Mouse (Mus musculus) lung, embryonic 14.5 days (tissue): ENCODE results near the gene Ybx2. TPM values are rescaled to one million over a fixed set of nuclear protein-coding genes. Genes with fewer than 3 reads are reported as not detected.

Source experiments
- ATAC-seq: fragments of 200-750 bp; cut with Nextera tagmentation; 2 replicates; pipeline ENCODE4 v1.8.0; 2017; ENCODE audit warnings: mild to moderate bottlenecking, moderate TSS enrichment, moderate library complexity; ENCODE audit not compliant: insufficient read depth
- DNase-seq: peaks from one replicate; pipeline ENCODE4 v3.0.0-alpha.2; 2015
- H3K27ac ChIP-seq: fragments of 300-500 bp; sonication (generic); 2 replicates; pipeline ENCODE4 v1.5.1; 2014; ENCODE audit warnings: low read depth, mild to moderate bottlenecking, moderate library complexity
- H3K27me3 ChIP-seq: fragments of 300-500 bp; sonication (generic); 2 replicates; pipeline ENCODE4 v1.6.1; 2014; ENCODE audit warnings: low read length, control low read depth; ENCODE audit not compliant: insufficient read depth
- H3K36me3 ChIP-seq: fragments of 300-500 bp; sonication (generic); 2 replicates; pipeline ENCODE4 v1.6.1; 2014; ENCODE audit warnings: control low read depth; ENCODE audit not compliant: insufficient read depth
- H3K4me1 ChIP-seq: fragments of 300-500 bp; sonication (generic); 2 replicates; pipeline ENCODE4 v1.6.1; 2014; ENCODE audit warnings: antibody characterized with exemption, control low read depth; ENCODE audit not compliant: insufficient read depth
- H3K4me2 ChIP-seq: fragments of 300-500 bp; sonication (generic); 2 replicates; pipeline ENCODE4 v1.6.1; 2014; ENCODE audit warnings: mild to moderate bottlenecking
- H3K4me3 ChIP-seq: fragments of 300-500 bp; sonication (generic); 2 replicates; pipeline ENCODE4 v1.5.1; 2014; ENCODE audit warnings: low read depth, low read length
- H3K9ac ChIP-seq: fragments of 300-500 bp; sonication (generic); 2 replicates; pipeline ENCODE4 v1.6.1; 2014
- H3K9me3 ChIP-seq: fragments of 300-500 bp; sonication (generic); 2 replicates; pipeline ENCODE4 v1.6.1; 2016; ENCODE audit warnings: low read depth, low read length, control low read depth
- CTCF ChIP-seq: IDR thresholded peaks from 2 replicates; pipeline ENCODE4 v1.5.1; 2016; ENCODE audit warnings: antibody characterized with exemption, low read depth
- WGBS: fragments of 180-500 bp; shearing (Covaris S2); extraction: QIAGEN DNeasy Blood & Tissue Kit; methylation state at CpG from one replicate; pipeline ENCODE4 v1.1.7; 2014; 5-methylcytosine and 5-hydroxymethylcytosine counted together
- polyA plus RNA-seq: library from polyadenylated mRNA; unstranded; fragments of >200 nt; fragmentation: Nextera tagmentation; extraction: Ambion mirVana; gene quantifications from 2 replicates; pipeline ENCODE4 v1.2.1, GENCODE M21; 2014

The Ybx2 gene
- polyA plus RNA-seq, 1 experiment from 2014 or later = 4.7 TPM

DNA sequence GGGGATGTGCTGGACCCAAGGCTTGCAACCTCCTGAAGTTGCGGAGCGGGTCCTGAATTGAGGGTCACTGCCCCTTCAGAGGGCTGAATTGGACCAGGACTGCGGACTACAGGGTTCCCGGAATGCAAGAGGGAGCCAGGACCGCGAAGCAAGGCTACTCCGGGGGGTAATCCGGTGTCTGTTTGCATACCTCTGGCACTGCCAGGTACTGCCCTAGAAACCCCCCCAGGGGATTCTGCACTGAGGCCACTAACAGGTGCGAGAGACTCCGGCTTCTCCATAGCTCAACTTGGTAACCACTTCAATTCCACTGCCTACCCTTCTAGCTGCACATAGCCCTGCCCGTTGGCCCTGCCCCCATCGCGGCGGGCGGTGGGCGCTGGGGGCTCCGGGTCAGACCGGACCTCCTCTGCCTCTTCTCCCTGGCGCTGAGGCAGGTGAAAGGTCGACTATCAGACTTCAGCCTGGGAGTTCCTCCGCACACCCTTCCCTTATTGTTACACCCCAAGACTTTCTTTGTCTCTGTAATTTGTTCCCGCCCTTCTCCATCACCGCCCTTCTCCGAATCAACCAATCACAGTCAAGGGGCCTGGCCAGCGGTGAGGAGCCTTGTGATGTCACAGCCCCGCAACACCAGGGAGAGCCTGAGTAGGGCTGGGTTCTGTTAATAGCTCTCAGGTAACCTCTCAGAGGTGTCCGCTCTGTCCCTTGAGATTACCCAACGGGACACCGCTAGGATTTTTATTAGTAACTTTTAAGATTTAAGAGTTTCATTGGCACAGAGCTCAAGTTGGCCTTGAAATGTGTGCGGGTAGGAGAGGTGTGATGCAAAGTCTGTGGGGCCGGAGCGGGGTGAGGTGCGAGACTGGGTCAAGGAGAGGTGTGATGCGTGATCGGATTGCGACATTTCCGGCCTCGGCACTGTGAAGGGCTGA, 34.9 kb upstream of the Ybx2 start, which contains the start of the genes 2810408A11Rik and Neurl4:
2810408A11Rik (minus strand) TSS at position 517 of the 935 bp plus-strand sequence.
Neurl4 (plus strand) TSS at position 602 of the 935 bp plus-strand sequence.
- ATAC-seq = peak; percentile 93

DNA sequence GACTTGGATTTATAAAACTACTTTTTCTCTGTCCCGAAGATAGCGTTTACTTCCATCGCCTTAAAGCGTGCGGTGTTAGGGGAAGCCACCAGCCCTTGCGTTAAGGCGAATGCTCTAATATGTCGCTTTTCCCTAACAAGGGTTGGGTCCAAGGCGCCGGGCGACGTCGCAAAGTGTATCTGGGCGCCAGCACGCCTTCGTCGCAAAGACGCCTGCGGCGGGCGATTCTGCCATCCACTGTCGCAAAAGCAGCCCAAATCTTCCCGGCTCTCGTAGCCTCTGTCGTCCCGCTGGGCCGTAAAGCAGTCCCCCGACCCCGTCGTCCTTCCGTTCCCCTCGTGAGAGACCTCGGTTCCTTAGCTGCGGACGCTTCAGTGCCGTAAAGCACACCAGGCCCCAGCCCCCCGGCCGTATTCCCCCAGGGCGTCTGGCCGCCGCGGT, 34.2 kb upstream of the Ybx2 start:
- ATAC-seq = peak; percentile 79

More for the DNA sequence above, 34.9 kb upstream of the Ybx2 start, which contains the start of the genes 2810408A11Rik and Neurl4:
- peaks cover 23% of the 10 kb centered on the region for H3K36me3 ChIP-seq
- peak within 1 kb of the TSS; percentile 89 for H3K9ac ChIP-seq
- H3K27ac ChIP-seq = peak within 1 kb of the TSS; percentile 98
- H3K27me3 ChIP-seq = no peaks in the 10 kb centered on the region
- H3K9me3 ChIP-seq = no peaks in the 10 kb centered on the region
- DNase-seq = peak; percentile 96
- peak within 1 kb of the TSS; percentile 99 for H3K4me2 ChIP-seq
- no peak for TF ChIP-seq CTCF
- H3K4me3 ChIP-seq = peak within 1 kb of the TSS; percentile 84
- under 1% methylated on average over 38 of the region's 38 CpGs for WGBS
- H3K4me1 ChIP-seq = 0 out of 2 replicates have a peak, but pooled peaks cover 5% of the 10 kb centered on the region

DNA sequence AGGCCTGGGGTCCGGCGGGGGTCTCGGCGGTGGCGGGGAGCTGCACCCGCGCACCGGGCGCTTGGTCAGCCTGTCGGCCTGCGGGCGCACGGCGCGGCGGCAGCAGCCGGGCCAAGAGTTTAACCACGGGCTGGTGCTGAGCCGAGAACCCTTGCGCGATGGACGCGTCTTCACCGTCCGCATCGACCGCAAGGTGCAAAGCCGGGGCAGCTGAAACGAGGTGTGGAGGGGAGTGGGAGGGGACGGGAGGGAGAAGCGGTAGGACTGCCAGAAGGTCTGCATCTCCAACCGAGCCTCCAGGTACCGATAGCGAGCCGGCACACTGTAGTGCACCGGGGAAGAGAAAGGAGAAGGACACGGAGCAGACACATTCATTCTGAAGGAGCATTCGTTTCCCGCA, 33.6 kb upstream of the Ybx2 start:
- Histone ChIP-seq H3K36me3 (peaks cover 36% of the 10 kb centered on the region), H3K4me3 (peak overlapping the region; percentile 84), H3K4me1 (0 out of 2 replicates have a peak, but pooled peaks cover 5% of the 10 kb centered on the region), H3K9me3 (no peaks in the 10 kb centered on the region), H3K27me3 (no peaks in the 10 kb centered on the region), H3K4me2 (peak overlapping the region; percentile 99), H3K9ac (peak overlapping the region; percentile 89), H3K27ac (peak overlapping the region; percentile 98)
- DNase-seq (peak; percentile 15), ATAC-seq (no peak)
- under 1% methylated on average over 38 of the region's 39 CpGs for WGBS
- TF ChIP-seq CTCF = no peak

More for the DNA sequence above, 34.2 kb upstream of the Ybx2 start:
- Histone ChIP-seq H3K4me3 (peak overlapping the region; percentile 84), H3K36me3 (peaks cover 30% of the 10 kb centered on the region), H3K27ac (peak overlapping the region; percentile 98), H3K4me2 (peak overlapping the region; percentile 99), H3K9me3 (no peaks in the 10 kb centered on the region), H3K27me3 (no peaks in the 10 kb centered on the region), H3K9ac (peak overlapping the region; percentile 89), H3K4me1 (0 out of 2 replicates have a peak, but pooled peaks cover 5% of the 10 kb centered on the region)
- TF ChIP-seq CTCF = no peak
- DNase-seq = peak; percentile 99
- WGBS = under 1% methylated on average over 42 of the region's 42 CpGs

DNA sequence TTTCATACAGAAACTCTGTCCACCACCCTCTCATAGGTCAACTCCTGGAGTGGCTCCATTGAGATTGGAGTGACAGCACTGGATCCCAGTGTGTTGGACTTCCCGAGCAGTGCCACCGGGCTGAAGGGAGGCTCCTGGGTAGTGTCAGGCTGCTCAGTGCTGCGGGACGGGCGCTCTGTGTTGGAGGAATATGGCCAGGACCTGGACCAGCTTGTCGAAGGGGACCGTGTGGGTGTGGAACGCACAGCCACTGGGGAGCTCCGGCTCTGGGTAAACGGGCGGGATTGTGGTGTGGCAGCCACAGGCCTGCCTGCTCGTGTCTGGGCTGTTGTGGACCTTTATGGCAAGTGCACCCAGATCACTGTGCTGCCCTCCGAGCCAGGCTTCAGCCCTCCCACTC, 32.6 kb upstream of the Ybx2 start:
- 86% methylated on average over 13 of the region's 13 CpGs for WGBS
- peaks cover 46% of the 10 kb centered on the region for H3K36me3 ChIP-seq
- TF ChIP-seq CTCF = no peak

DNA sequence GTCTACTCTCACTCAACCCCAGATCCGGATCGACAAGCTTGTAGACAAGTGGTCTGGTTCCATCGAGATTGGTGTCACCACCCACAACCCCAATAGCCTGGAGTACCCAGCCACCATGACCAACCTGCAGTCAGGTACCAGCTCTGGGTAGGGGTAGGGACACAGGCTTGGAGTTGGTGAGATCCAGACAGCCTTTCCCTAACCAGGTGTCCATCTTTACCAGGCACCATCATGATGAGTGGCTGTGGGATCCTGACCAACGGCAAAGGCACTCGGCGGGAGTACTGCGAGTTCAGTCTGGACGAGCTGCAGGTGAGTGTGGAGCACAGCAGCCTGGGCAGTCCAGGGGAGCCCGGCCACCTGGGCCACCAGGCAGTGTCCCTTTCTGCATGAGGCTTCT, 31.3 kb upstream of the Ybx2 start:
- TF ChIP-seq CTCF = no peak
- no peaks in the 10 kb centered on the region for H3K9me3 ChIP-seq
- WGBS = 91% methylated on average over 9 of the region's 9 CpGs
- H3K4me3 ChIP-seq = no peak overlapping the region
- H3K27me3 ChIP-seq = no peaks in the 10 kb centered on the region
- DNase-seq (no peak), ATAC-seq (no peak)
- H3K36me3 ChIP-seq = peaks cover 59% of the 10 kb centered on the region
- H3K4me1 ChIP-seq = 0 out of 2 replicates have a peak, but pooled peaks cover 5% of the 10 kb centered on the region
- H3K4me2 ChIP-seq = no peak overlapping the region
- H3K9ac ChIP-seq = no peak overlapping the region
- H3K27ac ChIP-seq = no peak overlapping the region

More for the DNA sequence above, 32.6 kb upstream of the Ybx2 start:
- Histone ChIP-seq H3K9me3 (no peaks in the 10 kb centered on the region), H3K4me3 (peak overlapping the region; percentile 84), H3K4me2 (peak overlapping the region; percentile 99), H3K27me3 (no peaks in the 10 kb centered on the region), H3K27ac (no peak overlapping the region), H3K9ac (no peak overlapping the region; the same call in 1 of the 2 replicates), H3K4me1 (0 out of 2 replicates have a peak, but pooled peaks cover 5% of the 10 kb centered on the region)
- ATAC-seq (no peak), DNase-seq (no peak)

DNA sequence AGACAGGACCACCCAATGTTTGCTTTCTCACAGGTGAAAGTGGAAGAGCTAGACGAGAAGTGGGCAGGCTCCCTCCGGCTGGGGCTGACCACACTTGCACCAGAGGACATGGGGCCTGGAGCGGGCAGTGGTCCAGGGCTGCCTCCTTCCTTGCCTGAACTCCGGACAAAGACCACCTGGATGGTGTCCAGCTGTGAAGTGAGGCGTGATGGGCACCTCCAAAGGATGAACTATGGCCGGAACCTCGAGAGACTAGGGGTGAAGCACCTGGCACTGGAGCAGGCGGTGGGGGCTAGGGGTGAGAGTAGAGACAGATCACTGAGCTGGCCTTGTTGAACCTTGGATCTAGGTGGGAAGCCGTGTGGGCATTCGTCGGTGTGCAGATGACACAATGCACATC, 27.0 kb upstream of the Ybx2 start:
- Histone ChIP-seq H3K27me3 (no peaks in the 10 kb centered on the region), H3K9ac (no peak overlapping the region), H3K36me3 (peaks cover 98% of the 10 kb centered on the region), H3K9me3 (no peaks in the 10 kb centered on the region), H3K4me2 (no peak overlapping the region), H3K4me3 (no peak overlapping the region), H3K4me1 (no peaks in the 10 kb centered on the region), H3K27ac (no peak overlapping the region)
- WGBS = 87% methylated on average over 11 of the region's 11 CpGs
- DNase-seq (no peak), ATAC-seq (no peak)
- no peak for TF ChIP-seq CTCF

DNA sequence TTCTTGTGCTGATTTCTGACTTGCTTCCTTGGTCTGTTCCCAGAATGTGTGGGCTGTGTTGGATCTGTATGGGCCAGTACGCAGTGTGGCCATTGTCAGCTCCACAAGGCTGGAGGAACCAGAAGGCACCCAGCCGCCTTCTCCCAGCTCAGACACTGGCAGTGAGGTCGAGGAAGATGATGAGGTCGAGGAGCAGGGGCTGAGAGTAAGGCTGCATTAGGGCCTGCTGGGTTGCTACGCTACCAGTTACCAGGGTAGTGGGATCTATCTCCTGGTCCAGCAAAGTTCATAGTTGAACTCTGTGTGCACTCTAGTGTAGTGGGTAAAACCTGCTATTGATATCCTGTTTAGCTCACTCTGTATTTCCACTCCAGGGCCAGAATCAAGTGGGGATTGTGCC, 26.4 kb upstream of the Ybx2 start:
- TF ChIP-seq CTCF = no peak
- DNase-seq = no peak
- WGBS = 89% methylated on average over 5 of the region's 5 CpGs

More for the DNA sequence above, 26.4 kb upstream of the Ybx2 start:
- no peaks in the 10 kb centered on the region for H3K4me1 ChIP-seq
- H3K27ac ChIP-seq = no peak overlapping the region
- H3K36me3 ChIP-seq = peaks cover 93% of the 10 kb centered on the region
- H3K9me3 ChIP-seq = no peaks in the 10 kb centered on the region
- H3K9ac ChIP-seq = no peak overlapping the region
- ATAC-seq = no peak
- H3K4me3 ChIP-seq = no peak overlapping the region
- no peak overlapping the region for H3K4me2 ChIP-seq
- H3K27me3 ChIP-seq = no peaks in the 10 kb centered on the region
